Mouse (Mus musculus) hindbrain, postnatal 0 days (tissue): ENCODE measurements at regions not wholly inside any gene's neighbourhood (a gene's known extent, or its start where the extent isn't known, plus 50 kb on each side); places are given as distances from the start of the nearest gene placed in this dataset.

Source experiments
- ATAC-seq: fragments of 200-750 bp; cut with Nextera tagmentation; 2 replicates; pipeline ENCODE4 v1.8.0; 2017; ENCODE audit warnings: mild to moderate bottlenecking, moderate TSS enrichment, moderate library complexity
- DNase-seq: peaks from one replicate; pipeline ENCODE4 v3.0.0-alpha.2; 2015; ENCODE audit warnings: low spot score
- H3K27ac ChIP-seq: fragments of 300-500 bp; sonication (generic); 2 replicates; pipeline ENCODE4 v1.5.1; 2014; ENCODE audit warnings: mild to moderate bottlenecking
- H3K27me3 ChIP-seq: fragments of 300-500 bp; sonication (generic); 2 replicates; pipeline ENCODE4 v1.6.1; 2014; ENCODE audit warnings: low read length, mixed read lengths; ENCODE audit not compliant: insufficient read depth
- H3K36me3 ChIP-seq: fragments of 300-500 bp; sonication (generic); 2 replicates; pipeline ENCODE4 v1.6.1; 2014; ENCODE audit warnings: low read length, mixed read lengths; ENCODE audit not compliant: insufficient read depth
- H3K4me1 ChIP-seq: fragments of 300-500 bp; sonication (generic); 2 replicates; pipeline ENCODE4 v1.6.1; 2014; ENCODE audit warnings: antibody characterized with exemption, low read length, mixed read lengths; ENCODE audit not compliant: insufficient read depth
- H3K4me2 ChIP-seq: fragments of 300-500 bp; sonication (generic); 2 replicates; pipeline ENCODE4 v1.6.1; 2014; ENCODE audit warnings: low read depth, mild to moderate bottlenecking, low read length, moderate library complexity, mixed read lengths
- H3K4me3 ChIP-seq: fragments of 300-500 bp; sonication (generic); 2 replicates; pipeline ENCODE4 v1.5.1; 2014; ENCODE audit warnings: low read length
- H3K9ac ChIP-seq: fragments of 300-500 bp; sonication (generic); replicated peaks from 2 replicates; pipeline ENCODE4 v1.6.1; 2014; ENCODE audit warnings: mild to moderate bottlenecking, low read length, moderate library complexity, mixed read lengths
- H3K9me3 ChIP-seq: fragments of 300-500 bp; sonication (generic); 2 replicates; pipeline ENCODE4 v1.6.1; 2016; ENCODE audit warnings: low read length, mixed read lengths
- CTCF ChIP-seq: IDR thresholded peaks from 2 replicates; pipeline ENCODE4 v1.5.1; 2016; ENCODE audit warnings: antibody characterized with exemption, control low read depth, low read depth
- WGBS: fragments of 180-500 bp; shearing (Covaris S2); extraction: QIAGEN DNeasy Blood & Tissue Kit; methylation state at CpG from one replicate; pipeline ENCODE4 v1.1.7; 2014; 5-methylcytosine and 5-hydroxymethylcytosine counted together

- no peak overlapping the region for H3K27ac ChIP-seq
- WGBS: 78% methylated on average over 8 of the region's 8 CpGs
- no peaks in the 10 kb centered on the region for H3K9me3 ChIP-seq
These were observed 174.6 kb upstream of the Slc38a2 start for GRCm38 (mm10) chr15:96874145-96874544.

GRCm38 (mm10) chr15:96873562-96873961 lies 174.0 kb upstream of the Slc38a2 start:
- no peak overlapping the region for H3K9ac ChIP-seq
- no peaks in the 10 kb centered on the region for H3K4me1 ChIP-seq
- no peak overlapping the region for H3K27ac ChIP-seq
- ATAC-seq: no peak
- no peak overlapping the region for H3K4me3 ChIP-seq
- no peak for DNase-seq
- H3K9me3 ChIP-seq: no peaks in the 10 kb centered on the region
- WGBS: 85% methylated on average over 7 of the region's 7 CpGs
- H3K4me2 ChIP-seq: no peak overlapping the region
- no peak for TF ChIP-seq CTCF
- no peaks in the 10 kb centered on the region for H3K27me3 ChIP-seq
- no peaks in the 10 kb centered on the region for H3K36me3 ChIP-seq

More at GRCm38 (mm10) chr15:96874145-96874544, 174.6 kb upstream of the Slc38a2 start:
- DNase-seq: no peak
- H3K9ac ChIP-seq: no peak overlapping the region
- H3K36me3 ChIP-seq: no peaks in the 10 kb centered on the region
- no peaks in the 10 kb centered on the region for H3K4me1 ChIP-seq
- no peak overlapping the region for H3K4me2 ChIP-seq
- H3K27me3 ChIP-seq: no peaks in the 10 kb centered on the region
- no peak for ATAC-seq
- no peak overlapping the region for H3K4me3 ChIP-seq
- no peak for TF ChIP-seq CTCF

GRCm38 (mm10) chr15:96873126-96873525 lies 173.6 kb upstream of the Slc38a2 start:
- no peak overlapping the region for H3K9ac ChIP-seq
- DNase-seq (no peak), ATAC-seq (no peak)
- no peaks in the 10 kb centered on the region for H3K36me3 ChIP-seq
- H3K27me3 ChIP-seq: no peaks in the 10 kb centered on the region
- H3K9me3 ChIP-seq: no peaks in the 10 kb centered on the region
- no peak for TF ChIP-seq CTCF
- no peak overlapping the region for H3K4me2 ChIP-seq
- H3K4me1 ChIP-seq: no peaks in the 10 kb centered on the region
- 71% methylated on average over 4 of the region's 4 CpGs for WGBS
- H3K27ac ChIP-seq: no peak overlapping the region
- H3K4me3 ChIP-seq: no peak overlapping the region

- Histone ChIP-seq H3K4me2 (no peak overlapping the region), H3K27ac (no peak overlapping the region), H3K9me3 (no peaks in the 10 kb centered on the region), H3K9ac (no peak overlapping the region), H3K27me3 (no peaks in the 10 kb centered on the region), H3K36me3 (no peaks in the 10 kb centered on the region), H3K4me1 (no peaks in the 10 kb centered on the region), H3K4me3 (no peak overlapping the region)
- TF ChIP-seq CTCF: no peak
- no peak for DNase-seq
- no peak for ATAC-seq
- 67% methylated on average over 7 of the region's 7 CpGs for WGBS
These were observed 168.2 kb upstream of the Slc38a2 start for GRCm38 (mm10) chr15:96867701-96868100.

GRCm38 (mm10) chr15:96865932-96866331 lies 166.4 kb upstream of the Slc38a2 start:
- H3K9ac ChIP-seq: no peak overlapping the region
- no peak overlapping the region for H3K27ac ChIP-seq
- 94% methylated on average over 7 of the region's 7 CpGs for WGBS
- H3K4me1 ChIP-seq: no peaks in the 10 kb centered on the region
- TF ChIP-seq CTCF: no peak
- DNase-seq: no peak
- ATAC-seq: no peak
- H3K36me3 ChIP-seq: no peaks in the 10 kb centered on the region
- H3K4me2 ChIP-seq: no peak overlapping the region
- no peak overlapping the region for H3K4me3 ChIP-seq
- no peaks in the 10 kb centered on the region for H3K27me3 ChIP-seq
- H3K9me3 ChIP-seq: no peaks in the 10 kb centered on the region

- TF ChIP-seq CTCF: no peak
- no peak for ATAC-seq
- no peak overlapping the region for H3K27ac ChIP-seq
- no peak for DNase-seq
- no peaks in the 10 kb centered on the region for H3K4me1 ChIP-seq
- H3K27me3 ChIP-seq: no peaks in the 10 kb centered on the region
- 73% methylated on average over 3 of the region's 3 CpGs for WGBS
- H3K9me3 ChIP-seq: no peaks in the 10 kb centered on the region
- no peaks in the 10 kb centered on the region for H3K36me3 ChIP-seq
- no peak overlapping the region for H3K4me3 ChIP-seq
- H3K4me2 ChIP-seq: no peak overlapping the region
- no peak overlapping the region for H3K9ac ChIP-seq
These were observed 158.2 kb upstream of the Slc38a2 start for GRCm38 (mm10) chr15:96857709-96858108.

- Histone ChIP-seq H3K9me3 (no peaks in the 10 kb centered on the region), H3K27ac (no peak overlapping the region), H3K4me3 (no peak overlapping the region), H3K9ac (no peak overlapping the region), H3K4me1 (no peaks in the 10 kb centered on the region), H3K4me2 (no peak overlapping the region), H3K36me3 (no peaks in the 10 kb centered on the region), H3K27me3 (no peaks in the 10 kb centered on the region)
- 83% methylated on average over 21 of the region's 21 CpGs for WGBS
- ATAC-seq: no peak
- no peak for DNase-seq
- TF ChIP-seq CTCF: no peak
These were observed 152.6 kb upstream of the Slc38a2 start for GRCm38 (mm10) chr15:96851970-96852768.
